Mouse (Mus musculus) layer of hippocampus, postnatal 10 days (tissue): ENCODE measurements at regions not wholly inside any gene's neighbourhood (a gene's known extent, or its start where the extent isn't known, plus 50 kb on each side); places are given as distances from the start of the nearest gene placed in this dataset.
"Not testable (repeated sequence)": the region's sequence is repeated elsewhere in the genome, so short reads cannot be mapped to it uniquely, and the experiment has no call there.

Experiments
- DNase-seq, 2 experiments: peaks; one replicate each; pipeline ENCODE4 v3.0.0; 2021; ENCODE audit warnings: low spot score in 2 of 2

DNA sequence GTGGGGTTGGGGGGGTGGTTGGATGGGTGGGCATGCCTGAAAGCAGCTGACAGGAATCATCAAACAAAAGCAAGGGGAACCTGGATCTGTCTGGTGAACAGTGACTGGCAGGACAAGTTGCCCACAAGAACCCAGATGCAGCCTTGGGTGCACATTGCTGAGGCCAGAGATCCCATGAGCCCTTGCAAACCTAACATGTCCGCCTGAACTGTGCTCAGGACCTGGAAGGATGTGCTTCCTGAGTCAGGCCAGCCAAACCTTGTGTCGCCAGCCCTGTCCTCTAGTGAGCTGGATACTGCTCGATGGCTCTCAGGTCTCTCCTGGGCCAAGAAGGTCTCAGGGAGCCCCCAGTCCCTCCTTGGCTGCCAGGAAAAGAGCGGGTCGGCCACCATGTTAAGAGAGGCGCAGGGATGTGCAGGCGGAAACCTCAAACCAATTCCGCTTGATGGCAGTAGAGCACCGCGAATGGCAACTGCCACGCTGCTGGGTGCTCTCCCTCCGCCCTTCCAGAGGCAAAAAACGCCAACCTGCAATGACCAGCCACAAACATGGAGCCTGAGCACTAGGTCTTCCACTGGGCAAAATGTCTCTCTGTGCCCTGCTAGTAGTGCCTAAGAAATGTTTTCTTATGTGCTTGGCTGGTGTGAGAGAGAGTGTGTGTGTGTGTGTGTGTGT, 140.2 kb downstream of the Pls3 start:
- peak in 1 of 2 experiments; percentile 81 for DNase-seq

DNA sequence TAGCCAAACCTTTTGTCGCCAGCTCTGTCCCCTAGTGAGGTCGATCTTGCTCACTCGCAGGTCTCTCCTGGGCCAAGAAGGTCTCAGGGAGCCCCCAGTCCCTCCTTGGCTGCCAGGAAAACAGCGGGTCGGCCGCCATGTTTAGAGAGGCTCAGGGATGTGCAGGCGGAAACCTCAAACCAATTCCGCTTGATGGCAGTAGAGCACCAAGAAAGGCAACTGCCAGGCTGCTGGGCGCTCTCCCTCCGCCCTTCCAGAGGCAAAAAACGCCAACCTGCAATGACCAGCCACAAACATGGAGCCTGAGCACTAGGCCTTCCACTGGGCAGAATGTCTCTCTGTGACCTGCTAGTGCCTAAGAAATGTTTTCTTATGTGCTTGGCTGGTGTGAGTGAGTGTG, 141.3 kb downstream of the Pls3 start:
- DNase-seq = peak in 1 of 2 experiments; percentile 90

DNA sequence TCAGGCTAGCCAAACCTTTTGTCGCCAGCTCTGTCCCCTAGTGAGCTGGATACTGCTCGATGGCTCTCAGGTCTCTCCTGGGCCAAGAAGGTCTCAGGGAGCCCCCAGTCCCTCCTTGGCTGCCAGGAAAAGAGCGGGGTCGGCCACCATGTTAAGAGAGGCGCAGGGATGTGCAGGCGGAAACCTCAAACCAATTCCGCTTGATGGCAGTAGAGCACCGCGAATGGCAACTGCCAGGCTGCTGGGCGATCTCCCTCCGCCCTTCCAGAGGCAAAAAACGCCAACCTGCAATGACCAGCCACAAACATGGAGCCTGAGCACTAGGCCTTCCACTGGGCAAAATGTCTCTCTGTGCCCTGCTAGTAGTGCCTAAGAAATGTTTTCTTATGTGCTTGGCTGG, 145.2 kb downstream of the Pls3 start:
- DNase-seq = peak in 1 of 2 experiments; percentile 66

DNA sequence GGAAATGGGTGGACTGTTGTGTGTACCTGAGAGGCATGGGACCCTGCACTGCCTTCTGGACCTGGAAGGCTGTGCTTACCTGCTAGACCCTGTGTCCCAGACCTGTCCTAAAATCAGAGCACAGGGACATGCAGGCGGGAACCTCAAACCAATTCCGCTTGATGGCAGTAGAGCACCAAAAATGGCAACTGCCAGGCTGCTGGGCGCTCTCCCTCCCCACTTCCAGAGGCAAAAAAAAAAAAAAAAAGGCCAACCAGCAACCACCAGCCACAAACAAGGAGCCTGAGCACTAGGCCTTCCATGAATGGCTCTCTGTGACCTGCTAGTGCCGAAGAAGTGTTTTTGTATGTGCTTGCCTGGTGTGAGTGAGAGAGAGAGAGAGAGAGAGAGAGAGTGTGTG, 146.5 kb downstream of the Pls3 start:
- peak; percentile 3 to 80 for DNase-seq

DNA sequence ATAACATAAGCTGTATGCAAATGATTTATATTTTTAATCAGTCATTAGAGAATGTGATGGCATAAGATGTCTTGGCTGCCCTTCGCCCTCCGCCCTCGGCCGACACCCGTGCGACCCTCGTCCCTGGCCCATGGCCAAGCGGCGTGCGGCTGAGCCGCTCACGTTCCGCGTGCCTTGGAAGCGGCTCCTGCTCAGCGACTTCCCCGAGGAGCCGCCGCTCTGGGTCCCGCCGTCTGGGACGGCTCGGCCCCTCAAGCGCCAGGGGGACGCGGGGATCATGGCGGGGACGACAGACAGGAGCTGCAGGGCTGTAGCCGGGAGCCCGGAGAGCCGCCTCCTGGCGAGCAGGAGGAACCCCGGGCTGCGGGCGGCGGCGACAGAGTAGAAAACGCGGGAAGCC, 145.5 kb upstream of the Rab39b start:
- not testable (repeated sequence) for DNase-seq

DNA sequence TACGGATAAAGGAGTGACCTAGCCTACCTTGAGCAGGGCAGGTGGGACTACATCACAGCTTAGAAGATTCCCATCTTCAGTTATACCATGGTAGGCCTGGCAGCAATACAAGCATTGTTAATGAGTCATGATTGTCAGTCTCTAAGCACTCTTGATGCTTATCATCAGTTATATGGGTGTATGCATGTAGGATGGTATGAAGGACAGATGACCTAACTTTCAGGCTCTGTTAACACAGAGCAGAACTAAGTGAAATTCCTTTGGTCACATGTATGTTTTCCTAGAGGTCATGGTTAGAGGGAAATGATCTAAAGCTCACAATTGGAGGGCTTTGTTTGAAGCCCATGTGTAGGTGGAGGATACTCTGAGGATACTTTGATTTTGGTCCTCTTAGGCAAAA, 121.9 kb upstream of the Rab39b start:
- DNase-seq = no peak

DNA sequence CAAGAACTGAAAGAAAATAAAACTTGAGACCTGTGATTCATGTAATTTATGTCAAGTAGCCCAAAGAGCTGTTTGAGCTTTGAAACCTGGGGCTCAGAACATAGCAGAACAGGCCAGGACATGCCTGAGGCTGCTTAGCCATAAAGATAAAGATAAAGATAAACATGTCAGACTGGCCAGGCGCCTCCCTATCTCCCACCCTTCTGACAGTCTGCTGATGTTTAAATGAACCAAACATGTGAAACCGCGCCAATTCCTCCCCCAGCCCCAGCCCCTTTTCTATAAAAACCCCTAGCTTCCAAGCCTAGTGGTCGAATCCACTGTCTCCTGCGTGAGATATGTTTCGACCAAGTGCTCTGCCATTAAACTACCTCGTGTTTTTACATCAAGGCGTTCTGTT, 97.2 kb upstream of the Rab39b start:
- not testable (repeated sequence) for DNase-seq

DNA sequence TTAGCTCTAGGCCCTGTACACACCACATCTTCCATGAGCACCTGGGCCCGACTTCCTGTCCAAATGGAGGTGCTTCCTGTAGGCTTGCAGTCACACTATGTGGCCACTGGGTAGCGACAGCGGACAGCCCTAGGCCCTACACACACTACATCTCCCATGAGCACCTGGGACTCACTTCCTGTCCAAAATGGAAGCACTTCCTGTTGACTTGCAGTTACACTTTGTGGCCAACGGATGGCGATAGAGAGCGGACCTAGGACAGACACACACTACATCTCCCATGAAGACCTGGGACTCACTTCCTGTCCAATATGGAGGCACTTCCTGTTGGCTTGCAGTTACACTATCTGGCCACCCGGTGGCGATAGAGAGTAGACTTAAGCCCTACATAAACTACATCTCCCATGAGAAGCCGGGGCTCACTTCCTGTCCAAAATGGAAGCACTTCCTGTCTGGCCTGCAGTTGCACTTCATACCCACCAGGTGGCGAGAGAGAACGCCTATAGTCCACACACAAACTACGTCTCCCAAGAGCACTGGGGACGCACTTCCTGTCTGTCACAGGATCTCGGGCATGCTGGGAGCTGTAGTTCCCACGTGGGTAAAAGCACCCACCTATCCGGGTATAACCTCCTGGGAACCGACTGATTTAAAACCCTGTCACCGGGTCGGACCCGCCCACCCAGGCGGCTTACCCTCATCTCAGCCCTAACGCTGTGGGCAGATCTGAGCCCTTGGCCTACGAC, 96.1 kb upstream of the Rab39b start:
- DNase-seq = peak; percentile 95 to 97

DNA sequence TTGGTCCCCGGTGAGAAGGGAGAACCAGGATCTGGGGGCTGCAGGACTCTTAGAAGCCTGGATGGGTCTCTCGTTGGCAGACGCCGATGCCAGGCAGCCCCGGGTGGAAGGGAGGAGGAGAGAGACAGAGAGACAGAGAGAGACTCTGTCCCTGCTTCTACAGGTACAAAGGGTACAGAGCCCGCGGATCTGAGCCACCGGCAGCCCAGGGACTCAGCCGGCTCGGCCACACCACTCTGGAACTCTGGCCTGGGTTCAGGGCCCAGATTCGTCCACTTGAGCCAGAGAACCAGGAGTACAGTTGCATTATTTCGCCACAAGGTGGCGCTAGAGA, 95.5 kb upstream of the Rab39b start:
- DNase-seq = no peak

DNA sequence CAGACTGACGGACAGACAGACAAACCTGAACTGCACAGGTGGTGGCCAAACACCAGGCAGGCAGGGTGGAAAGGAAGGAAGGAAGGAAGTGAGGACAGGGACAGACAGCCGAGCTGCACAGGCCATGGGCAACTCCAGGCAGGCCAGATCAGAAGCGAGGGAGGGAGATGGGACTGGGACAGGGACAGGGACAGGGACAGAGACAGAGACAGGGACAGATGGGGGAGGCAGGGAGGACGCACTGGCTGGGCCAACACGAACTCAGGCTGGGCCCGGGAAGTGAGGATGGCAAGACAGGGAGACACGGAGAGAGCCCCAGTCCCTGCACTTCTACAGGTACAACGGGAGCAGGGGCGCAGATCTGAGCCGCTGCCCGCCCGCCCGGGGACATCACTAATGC, 94.9 kb upstream of the Rab39b start:
- DNase-seq = peak; percentile 13 to 24

DNA sequence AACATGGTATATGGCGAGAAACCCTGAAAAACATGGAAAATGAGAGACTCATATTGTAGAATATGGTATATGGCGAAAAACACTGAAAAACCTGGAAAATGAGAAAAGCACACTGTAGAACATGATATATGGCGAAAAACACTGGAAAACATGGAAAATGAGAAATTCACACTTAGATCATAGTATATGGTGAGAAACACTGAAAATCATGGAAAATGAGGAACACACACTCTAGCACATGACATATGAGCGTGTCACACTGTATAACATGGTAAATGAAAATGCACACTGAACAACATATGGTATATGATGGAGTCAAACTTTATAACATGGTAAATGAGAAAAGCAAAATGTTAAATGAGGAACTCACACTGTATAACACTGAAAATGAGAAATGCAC, 89.6 kb upstream of the Rab39b start:
- no peak for DNase-seq

DNA sequence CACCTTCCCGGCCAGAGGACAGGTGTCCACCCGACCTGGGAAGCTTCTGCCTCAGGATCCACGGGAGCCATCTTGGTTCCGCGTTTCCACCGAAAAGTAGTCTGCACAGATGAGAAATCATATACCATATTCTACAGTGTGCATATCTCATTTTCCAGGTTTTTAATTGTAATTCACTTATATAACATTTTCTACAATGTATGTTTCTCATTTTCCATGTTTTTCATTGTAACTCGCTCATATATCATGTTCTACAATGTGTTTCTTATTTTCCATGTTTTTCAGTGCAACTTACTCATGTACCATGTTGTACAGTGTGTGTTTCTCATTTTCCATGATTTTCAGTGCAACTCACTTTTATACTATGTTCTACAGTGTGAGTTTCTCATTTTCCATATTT, 65.4 kb upstream of the Rab39b start:
- DNase-seq = no peak
